Mouse (Mus musculus) CD4-positive naive resting alpha-beta T cell, adult 57 days (primary cell): ENCODE data around the gene Serpinb6e. TPM values are rescaled to one million over a fixed set of nuclear protein-coding genes. Genes with fewer than 3 reads are reported as not detected.

Experiments used
- total RNA-seq: library from RNA; stranded (reverse); gene quantifications from one replicate; pipeline ENCODE4 v1.2.4, GENCODE M21; 2023

Serpinb6e gene
- total RNA-seq, result not detected

DNA sequence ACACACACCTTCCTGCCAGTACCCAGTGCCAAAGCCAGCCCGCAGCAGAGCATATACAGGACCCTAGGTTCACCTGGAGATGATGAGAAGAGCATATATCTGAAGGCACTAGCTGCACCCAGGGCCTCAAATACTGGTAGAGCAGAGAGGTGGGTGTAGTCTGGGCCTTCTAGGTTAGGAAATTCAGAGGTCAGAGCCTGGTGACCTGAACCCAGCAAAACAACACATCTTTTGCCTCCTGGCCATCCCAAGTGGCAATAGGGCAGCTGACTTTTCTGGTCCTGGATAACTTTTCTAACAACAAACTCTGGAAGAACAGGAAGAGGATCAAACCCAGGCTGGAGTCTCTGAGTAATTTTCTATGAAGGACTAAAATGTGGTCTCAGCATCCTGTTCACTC lies at the start of gene Serpinb6e:
Serpinb6e (minus strand) TSS at position 101 of the 400 bp plus-strand sequence.

Other genes starting within 250 kb of the Serpinb6e start
- not detected for gene Serpinb6d, start 182.0 kb downstream of the Serpinb6e start, total RNA-seq
- not detected for gene Serpinb6c, start 62.3 kb upstream of the Serpinb6e start, total RNA-seq
- gene Nqo2, start 121.3 kb upstream of the Serpinb6e start, total RNA-seq, result 2.7 TPM
- gene Ripk1, start 159.0 kb upstream of the Serpinb6e start, total RNA-seq, result 73.5 TPM
- gene Serpinb6a, start 159.4 kb upstream of the Serpinb6e start, total RNA-seq, result 18.4 TPM
- 19.2 TPM for gene Bphl, start 194.2 kb upstream of the Serpinb6e start, total RNA-seq
- 39.3 TPM for gene Tubb2a, start 234.6 kb upstream of the Serpinb6e start, total RNA-seq